Mouse (Mus musculus) megakaryocyte, adult 5-6 weeks (primary cell): ENCODE measurements around the gene Arhgef1. TPM values are rescaled to one million over a fixed set of nuclear protein-coding genes. Genes with fewer than 3 reads are reported as not detected.
"Not testable (repeated sequence)": the region's sequence is repeated elsewhere in the genome, so short reads cannot be mapped to it uniquely, and the experiment has no call there.

Experiments used
- ATAC-seq: 2 replicates; pipeline ENCODE4 v1.8.0; 2016; ENCODE audit warnings: mild to moderate bottlenecking, inconsistent platforms; ENCODE audit not compliant: poor library complexity, severe bottlenecking
- total RNA-seq, 2 experiments: library from RNA; stranded (forward) in 1 of 2; stranded (reverse) in 1 of 2; fragments of 153-499, 151-499 nt in 1 of 2; fragments of 221-1000, 200-1000 nt in 1 of 2; gene quantifications; 2 replicates each; pipeline versions ENCODE4 v1.2.3 to v1.2.4; 2015 to 2017

The Arhgef1 gene
- total RNA-seq, 2 experiments from 2014 or later = 116 to 142 TPM

GRCm38 (mm10) chr7:24889431-24890220 is 13.1 kb upstream of the Arhgef1 start:
- ATAC-seq = no peak

- peak; percentile 99 for ATAC-seq
Observed at GRCm38 (mm10) chr7:24890281-24891216, 12.2 kb upstream of the Arhgef1 start.

GRCm38 (mm10) chr7:24891241-24892124 is 11.2 kb upstream of the Arhgef1 start:
- no peak for ATAC-seq

GRCm38 (mm10) chr7:24892125-24892583 is 10.6 kb upstream of the Arhgef1 start:
- no peak for ATAC-seq

- not testable (repeated sequence) for ATAC-seq
Observed at GRCm38 (mm10) chr7:24895749-24896148, 7.0 kb upstream of the Arhgef1 start.

- ATAC-seq = no peak
Observed at GRCm38 (mm10) chr7:24896269-24896668, 6.4 kb upstream of the Arhgef1 start.

- ATAC-seq = no peak
Observed at GRCm38 (mm10) chr7:24897224-24897623, 5.5 kb upstream of the Arhgef1 start, which contains the start of gene Cd79a. Cd79a (plus strand) TSS chr7:24897381.

- no peak for ATAC-seq
Observed at GRCm38 (mm10) chr7:24897959-24898358, 4.8 kb upstream of the Arhgef1 start.

GRCm38 (mm10) chr7:24901114-24901513 is 1.6 kb upstream of the Arhgef1 start:
- ATAC-seq = no peak

- peak; percentile 22 for ATAC-seq
Observed at GRCm38 (mm10) chr7:24901842-24902241, 870 bp upstream of the Arhgef1 start.

- ATAC-seq = no peak
Observed at GRCm38 (mm10) chr7:24902264-24902629, 465 bp upstream of the Arhgef1 start.

- no peak for ATAC-seq
Observed at GRCm38 (mm10) chr7:24903444-24903825, 723 bp downstream of the Arhgef1 start.

- ATAC-seq = peak; percentile 79
Observed at GRCm38 (mm10) chr7:24904070-24904483, 1.4 kb downstream of the Arhgef1 start.

- peak; percentile 24; the same call in 1 of the 2 replicates for ATAC-seq
Observed at GRCm38 (mm10) chr7:24904936-24905335, 2.2 kb downstream of the Arhgef1 start.

GRCm38 (mm10) chr7:24906551-24906950 is 3.8 kb downstream of the Arhgef1 start:
- no peak for ATAC-seq

GRCm38 (mm10) chr7:24907211-24907748 is 4.6 kb downstream of the Arhgef1 start:
- ATAC-seq = peak; percentile 8; the same call in 1 of the 2 replicates

- no peak for ATAC-seq
Observed at GRCm38 (mm10) chr7:24912480-24912879, 9.8 kb downstream of the Arhgef1 start.

GRCm38 (mm10) chr7:24918763-24919323 is 16.1 kb downstream of the Arhgef1 start:
- no peak for ATAC-seq

- no peak for ATAC-seq
Observed at GRCm38 (mm10) chr7:24919728-24920127, 17.0 kb downstream of the Arhgef1 start.

GRCm38 (mm10) chr7:24930475-24930874 is 27.8 kb downstream of the Arhgef1 start:
- ATAC-seq = no peak
